Mouse (Mus musculus): Measurements from ENCODE around the gene Slc39a3.
"Not testable (repeated sequence)": the region's sequence is repeated elsewhere in the genome, so short reads cannot be mapped to it uniquely, and the experiment has no call there.

The Slc39a3 gene

DNA sequence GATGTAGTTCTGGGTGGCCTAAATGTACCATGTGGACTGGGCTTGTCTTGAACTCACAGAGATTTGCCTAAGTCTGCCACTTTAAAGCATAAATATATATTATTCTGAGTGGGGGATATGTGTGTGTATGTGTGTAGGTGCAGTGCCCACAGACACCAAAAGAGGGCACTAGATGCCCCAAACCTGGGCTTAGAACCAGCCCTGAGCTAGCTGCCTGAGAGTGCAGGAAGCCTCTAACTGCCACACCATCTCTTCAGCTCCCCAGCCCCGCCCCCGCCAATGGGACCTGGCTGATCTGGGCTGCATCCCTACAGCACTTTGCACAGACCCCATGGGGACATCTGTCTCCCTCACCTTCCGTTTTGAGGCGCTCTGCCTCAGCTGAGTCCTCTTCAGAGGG, 13.4 kb upstream of the Slc39a3 start:
- peak; percentile 67 for DNase-seq (ENCODE audit: low read depth, low spot score)

DNA sequence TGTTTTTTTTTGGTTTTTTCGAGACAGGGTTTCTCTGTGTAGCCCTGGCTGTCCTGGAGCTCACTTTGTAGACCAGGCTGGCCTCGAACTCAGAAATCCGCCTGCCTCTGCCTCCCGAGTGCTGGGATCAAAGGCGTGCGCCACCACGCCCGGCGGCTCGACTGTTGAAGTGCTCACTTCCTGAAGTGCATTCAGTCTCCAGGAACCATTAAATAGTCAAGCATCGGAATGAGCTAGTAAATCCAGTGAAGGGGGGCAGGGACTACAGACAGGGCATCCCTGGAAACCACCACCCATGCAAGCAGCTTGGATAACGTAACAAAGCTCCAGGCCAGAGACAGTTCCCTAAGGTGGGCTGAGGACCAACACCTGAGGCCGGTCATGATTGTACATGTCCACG, 8.0 kb upstream of the Slc39a3 start:
- not testable (repeated sequence) for DNase-seq (ENCODE audit: low read depth, low spot score)

DNA sequence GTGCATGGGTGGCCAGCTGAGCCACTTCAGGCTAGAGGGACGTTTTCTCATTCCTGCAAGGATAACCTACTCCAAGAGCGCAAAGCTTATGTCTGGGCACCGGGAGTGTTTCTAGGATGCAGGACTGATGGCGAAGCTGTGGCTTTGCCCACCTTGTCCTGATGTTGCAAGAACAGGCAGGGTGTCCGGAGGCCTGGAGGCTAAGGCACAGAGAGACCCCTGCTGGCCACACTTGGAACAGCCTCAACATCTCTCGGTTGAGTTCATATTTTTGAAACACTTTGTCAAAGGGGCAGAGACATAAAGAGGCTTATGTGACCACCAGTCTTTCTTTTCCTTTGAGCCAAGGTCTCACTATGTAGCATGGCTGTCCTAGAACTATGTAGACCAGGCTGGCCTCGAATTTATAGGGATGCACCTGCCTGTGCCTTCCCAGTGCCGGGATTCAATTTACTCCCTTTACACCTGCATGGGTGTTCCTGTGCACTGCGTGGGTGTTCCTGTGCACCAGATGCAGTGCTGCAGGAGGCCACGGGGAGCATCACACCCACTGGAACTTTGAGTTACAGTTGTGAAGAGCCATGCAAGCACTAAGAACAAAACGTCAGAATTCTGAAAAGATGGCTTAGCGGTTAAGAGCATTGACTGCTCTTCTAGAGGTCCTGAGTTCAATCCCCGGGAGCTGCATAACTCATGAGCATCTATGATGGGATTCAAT, 4.4 kb upstream of the Slc39a3 start:
- peak; percentile 80 for DNase-seq (ENCODE audit: low read depth, low spot score)

DNA sequence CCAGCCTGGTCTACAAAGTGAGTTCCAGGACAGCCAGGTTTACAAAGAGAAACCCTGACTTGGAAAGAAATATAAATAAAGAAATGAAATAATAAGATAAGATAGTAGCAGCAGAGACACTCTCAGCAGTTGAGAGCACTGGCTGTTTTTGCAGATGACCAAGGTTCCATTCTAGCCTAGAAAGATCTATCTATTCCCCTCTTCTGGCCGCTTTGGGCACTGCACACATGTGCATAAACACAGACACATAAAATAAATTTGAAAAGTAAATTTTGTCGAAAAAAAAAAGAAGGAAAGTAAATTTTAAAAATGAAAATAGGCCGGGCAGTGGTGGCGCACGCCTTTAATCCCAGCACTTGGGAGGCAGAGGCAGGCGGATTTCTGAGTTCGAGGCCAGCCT, 975 bp downstream of the Slc39a3 start:
- DNase-seq (ENCODE audit: low read depth, low spot score) = peak; percentile 73

DNA sequence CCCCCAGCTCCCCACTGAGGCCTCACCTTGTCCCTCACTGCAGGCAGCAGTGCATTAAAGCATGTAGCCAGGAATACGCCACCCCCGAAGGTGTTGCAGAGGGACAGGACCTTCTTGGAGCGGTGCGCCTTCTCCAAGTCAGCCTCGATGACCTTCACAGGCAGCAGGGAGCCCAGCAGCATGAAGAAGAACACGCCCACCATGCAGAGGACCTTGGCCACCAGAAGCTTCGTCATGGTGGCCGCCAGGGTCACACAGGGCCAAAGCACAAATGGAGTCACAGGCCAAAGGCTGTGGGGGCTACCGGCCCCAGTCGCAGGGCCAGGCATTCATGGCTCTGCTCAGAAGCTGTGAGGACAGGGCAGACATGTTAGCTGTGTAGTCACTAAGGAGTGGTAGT, 3.6 kb downstream of the Slc39a3 start:
- no peak for DNase-seq (ENCODE audit: low read depth, low spot score)

DNA sequence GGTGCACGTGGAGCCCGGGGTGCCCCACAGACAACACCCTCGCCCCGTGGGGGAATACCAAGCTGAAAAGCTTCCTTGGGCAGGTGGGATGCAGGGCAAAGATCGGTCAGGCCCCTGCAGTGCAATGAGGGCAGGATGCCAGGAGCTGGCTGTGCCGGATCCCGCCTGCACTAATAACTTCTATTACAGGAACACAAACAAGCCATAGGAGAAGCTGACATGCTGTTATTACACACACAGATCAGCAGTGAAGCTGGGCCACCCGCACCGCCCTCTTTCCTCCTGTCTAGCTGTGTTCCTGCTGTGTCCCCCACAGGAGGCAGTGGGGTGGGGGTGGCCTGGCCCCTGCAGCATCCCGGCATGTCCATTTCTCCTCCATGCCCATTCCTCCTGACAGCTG, 8.2 kb downstream of the Slc39a3 start:
- no peak for DNase-seq (ENCODE audit: low read depth, low spot score)

DNA sequence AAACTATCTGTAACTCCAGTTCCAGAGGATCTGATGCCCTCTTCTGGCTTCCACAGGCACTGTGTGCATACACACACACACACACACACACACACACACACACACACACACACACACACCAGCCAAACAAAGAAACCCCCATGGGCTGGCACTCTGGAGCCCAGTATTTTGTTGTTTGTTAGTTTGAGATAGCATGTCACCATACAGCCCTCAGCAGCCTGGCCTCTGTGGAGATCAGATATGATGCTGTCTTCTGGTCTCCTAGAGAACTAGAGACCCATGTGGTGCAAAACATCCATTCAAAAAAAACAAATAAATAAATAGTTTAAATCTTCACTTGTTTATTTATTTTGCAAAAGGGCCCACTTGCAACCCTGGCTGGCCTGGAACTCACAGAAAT, 9.0 kb downstream of the Slc39a3 start:
- DNase-seq (ENCODE audit: low read depth, low spot score) = no peak

DNA sequence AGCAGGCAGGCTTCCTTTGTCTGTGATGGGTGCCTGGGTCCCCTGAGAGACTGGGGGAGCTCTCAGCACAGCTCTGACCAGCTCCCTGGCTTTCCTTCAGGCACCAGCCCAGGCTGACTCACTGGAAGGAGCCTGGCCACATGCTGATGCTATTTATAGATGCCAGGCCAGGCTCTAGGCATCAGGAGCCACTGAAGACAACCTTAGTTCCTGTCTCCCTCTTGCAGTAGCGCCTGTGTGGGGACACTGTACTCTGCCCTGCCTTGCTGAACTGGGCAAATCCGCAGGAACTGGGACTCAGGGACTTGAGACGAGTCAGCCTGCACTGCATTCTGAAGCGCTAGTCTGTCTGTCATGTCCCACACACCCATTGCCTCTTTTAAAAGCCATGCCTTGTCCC, 9.9 kb downstream of the Slc39a3 start:
- DNase-seq (ENCODE audit: low read depth, low spot score) = peak; percentile 91

DNA sequence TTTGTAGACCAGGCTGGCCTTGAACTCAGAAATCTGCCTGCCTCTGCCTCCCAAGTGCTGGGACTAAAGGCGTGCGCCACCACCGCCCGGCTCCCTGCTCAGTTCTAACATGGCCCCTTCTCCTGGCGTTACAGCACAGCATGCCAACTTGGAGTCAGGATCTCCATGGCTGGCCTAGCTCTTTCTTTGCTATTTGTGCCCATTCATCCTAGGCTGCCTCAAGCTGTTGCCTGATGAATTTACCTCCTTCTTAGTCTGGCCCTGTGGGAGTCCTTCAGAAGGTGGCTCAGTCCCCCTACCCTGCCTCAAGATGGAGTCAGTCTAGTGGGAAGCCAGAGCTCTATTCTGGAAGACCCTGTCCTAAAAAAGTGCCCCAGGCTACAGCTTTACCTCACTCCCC, 10.4 kb downstream of the Slc39a3 start:
- no peak for DNase-seq (ENCODE audit: low read depth, low spot score)

DNA sequence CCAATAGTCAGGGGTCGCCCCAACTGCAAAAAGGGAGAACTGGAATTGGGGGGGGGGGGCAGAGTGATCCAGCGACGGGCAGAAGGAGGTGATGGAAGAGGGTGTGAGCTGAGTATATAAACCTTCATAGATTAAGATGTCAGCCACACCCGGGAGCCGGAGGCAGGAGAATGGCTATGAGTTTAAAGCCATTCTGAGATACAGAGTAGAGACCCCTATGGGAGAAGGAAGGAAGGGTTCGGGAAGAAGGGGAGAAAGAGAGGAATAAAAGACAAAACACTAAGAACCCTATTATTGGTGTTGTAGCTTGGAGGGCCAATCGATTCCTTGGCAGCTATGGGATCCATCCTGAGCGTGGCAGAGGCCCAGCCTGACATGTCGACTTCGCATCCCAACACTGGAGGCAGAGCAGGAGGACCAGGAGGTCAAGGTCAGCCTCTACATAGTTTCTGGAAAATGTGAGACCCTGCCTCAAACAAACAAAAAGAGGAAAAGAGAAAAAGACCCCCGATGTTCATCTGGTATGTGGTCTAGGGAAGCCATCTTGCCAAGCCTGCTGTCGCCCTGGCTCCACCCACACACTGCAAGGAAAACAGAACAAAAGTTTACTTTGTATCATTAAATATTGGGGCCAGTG, 11.5 kb downstream of the Slc39a3 start, which contains the start of gene Diras1:
TSS of gene Diras1 (minus strand) at position 24 of the 637 bp plus-strand sequence.
- DNase-seq (ENCODE audit: low read depth, low spot score) = no peak

DNA sequence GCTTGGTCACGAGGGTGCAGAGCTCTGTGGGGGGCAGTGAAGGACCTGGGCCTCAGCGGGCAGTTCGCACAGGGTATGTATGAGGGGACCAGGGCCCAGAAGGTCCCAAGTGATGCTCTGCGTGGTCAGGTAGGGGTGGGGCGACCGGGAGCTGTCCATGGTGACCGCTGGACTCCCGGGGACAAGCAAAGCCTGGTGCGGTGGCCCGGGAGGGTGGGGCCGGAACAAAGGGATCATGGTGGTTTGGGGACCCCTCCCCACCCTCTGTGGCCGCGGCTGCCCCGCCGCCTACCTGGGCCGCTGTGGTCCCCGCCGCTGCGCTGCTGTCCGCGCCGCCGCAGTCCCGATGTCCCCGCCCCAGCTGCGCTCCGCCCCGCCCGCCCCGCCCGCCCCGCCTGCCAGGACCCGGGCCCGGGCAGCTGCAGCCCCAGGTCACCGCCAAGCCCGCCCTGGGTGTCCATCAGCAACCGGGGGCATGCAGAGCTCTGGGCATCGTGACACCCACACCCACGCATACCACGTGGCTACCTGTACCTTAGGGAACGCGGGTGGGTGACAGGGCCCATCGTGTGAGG, 12.1 kb downstream of the Slc39a3 start:
- DNase-seq (ENCODE audit: low read depth, low spot score) = no peak

DNA sequence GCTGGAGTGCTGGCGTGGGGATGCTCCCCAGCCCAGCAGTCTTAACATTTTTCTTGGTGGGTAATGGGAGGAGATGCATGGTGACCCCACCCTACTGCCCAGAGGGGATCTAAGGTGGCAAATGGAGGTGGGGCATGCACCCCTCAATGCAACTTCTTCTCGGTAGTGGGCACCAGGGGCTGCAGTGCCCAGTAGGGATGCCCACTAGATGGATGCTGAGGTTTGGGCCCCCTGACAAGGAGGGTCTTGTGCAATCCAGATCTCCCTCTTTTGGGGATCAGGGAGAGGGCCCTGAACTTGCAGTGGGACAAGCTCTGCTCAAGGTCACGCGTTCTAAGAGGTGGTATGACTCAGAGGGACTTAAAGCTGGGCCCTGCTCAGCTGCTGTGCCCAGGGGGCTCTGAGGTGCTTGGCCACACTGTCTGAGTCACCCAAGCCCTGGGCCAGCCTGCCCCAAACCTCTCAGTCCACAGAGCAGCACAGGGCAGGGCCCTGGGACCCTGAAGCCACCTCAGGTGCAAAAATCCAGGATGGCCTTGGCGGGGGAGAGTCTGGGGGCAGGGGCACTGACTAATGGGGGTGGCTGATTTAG, 12.8 kb downstream of the Slc39a3 start:
- no peak for DNase-seq (ENCODE audit: low read depth, low spot score)

DNA sequence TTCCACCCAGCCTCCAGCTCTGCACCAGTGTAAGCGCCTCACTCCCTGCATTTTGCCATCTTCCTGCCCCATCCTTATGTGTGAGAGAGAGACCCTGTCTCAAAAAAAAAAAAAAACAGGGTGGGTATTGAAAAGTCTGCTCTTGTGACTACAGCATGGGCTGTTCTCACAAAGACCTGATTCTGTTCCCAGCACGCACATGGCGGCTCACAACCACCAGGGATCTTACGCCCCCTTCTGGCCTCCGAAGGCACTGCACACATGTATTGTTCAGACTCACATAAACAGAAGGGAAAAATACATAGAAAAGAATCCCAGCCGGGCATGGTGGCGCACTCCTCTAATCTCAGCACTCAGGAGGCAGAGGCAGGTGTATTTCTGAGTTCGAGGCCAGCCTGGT, 14.5 kb downstream of the Slc39a3 start:
- peak; percentile 39 for DNase-seq (ENCODE audit: low read depth, low spot score)

DNA sequence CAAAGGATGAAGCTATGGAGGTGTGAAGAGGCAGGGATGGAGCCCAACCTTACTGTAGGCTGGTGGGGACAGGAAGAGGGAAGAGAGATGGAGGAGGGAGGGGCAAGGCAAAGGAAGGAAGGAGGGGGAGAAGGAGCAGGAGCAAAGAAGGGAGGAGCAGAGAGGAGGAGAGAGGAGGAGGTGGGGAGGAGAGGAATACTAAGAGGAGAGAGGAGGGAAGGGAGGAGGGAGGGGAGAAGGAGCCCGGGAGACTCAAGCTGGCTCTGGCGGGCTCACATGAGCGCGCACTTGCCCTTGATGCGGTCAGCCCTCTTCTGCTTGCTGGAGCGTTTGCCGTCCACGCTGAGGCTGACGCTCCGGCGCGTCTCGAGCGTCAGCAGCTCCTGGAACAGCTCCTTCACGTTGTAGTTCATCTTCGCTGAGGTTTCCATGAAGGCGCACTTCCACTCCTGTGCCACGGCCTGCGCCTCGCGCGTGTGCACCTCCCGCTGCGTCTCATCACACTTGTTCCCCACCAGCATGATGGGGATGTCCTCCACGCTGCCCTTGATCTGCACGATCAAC, 15.6 kb downstream of the Slc39a3 start:
- no peak for DNase-seq (ENCODE audit: low read depth, low spot score)

DNA sequence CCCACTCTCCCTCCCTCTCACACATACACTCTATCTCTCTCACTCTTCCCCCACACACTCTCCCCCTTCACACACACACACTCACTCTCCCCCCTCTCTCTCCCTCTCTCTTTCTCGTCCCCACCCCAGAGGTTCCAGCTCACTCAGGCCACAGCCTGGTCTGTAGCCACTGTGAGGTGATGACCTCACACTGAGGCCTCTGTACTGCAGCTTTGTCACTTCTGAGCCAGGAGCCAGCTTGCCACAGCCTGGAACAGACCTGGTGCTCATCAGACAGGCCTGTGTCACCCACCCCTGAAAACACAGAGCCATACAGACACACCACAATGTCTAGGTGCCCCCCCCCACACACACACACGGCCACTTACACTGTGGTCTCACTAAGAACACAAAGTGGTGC, 17.0 kb downstream of the Slc39a3 start:
- DNase-seq (ENCODE audit: low read depth, low spot score) = no peak

DNA sequence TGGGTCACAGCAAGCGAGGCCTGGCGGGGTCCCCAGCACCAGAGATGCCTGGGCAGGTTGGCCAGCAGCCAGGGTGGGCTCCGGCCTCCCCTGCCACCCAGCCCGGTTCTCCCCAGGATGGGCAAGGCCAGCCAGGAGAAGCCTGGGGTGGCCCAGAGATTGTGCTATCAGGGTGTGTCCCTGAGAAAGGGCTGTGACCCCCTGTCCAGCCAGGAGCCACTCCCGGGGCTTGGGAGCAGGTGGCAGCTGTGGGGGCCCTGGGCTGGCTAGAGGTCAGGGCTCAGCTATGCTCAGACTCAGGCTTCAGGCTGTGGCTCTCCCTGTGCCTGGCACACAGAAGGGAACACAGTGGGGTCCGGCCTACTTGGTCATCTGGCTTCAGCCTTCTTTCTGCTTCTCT, 17.5 kb downstream of the Slc39a3 start:
- no peak for DNase-seq (ENCODE audit: low read depth, low spot score)

DNA sequence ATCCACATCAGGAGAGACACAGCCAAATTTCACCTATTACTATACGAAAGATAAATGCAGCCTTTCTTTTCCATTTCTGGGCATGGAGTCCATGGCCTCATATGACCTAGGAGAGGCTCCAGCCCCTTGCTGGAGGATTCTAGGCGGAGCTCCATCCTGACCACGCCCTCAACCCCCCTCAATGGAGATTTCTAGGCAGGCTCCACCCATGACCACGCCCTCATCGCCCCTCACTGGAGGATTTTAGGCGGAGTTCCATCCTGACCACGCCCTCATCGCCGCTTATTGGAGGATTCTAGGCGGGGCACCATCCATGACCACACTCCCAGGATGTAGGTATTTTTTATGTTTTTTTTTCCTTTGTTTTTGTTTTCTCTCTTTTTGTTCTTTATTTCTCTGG, 18.9 kb downstream of the Slc39a3 start:
- peak; percentile 30 for DNase-seq (ENCODE audit: low read depth, low spot score)

DNA sequence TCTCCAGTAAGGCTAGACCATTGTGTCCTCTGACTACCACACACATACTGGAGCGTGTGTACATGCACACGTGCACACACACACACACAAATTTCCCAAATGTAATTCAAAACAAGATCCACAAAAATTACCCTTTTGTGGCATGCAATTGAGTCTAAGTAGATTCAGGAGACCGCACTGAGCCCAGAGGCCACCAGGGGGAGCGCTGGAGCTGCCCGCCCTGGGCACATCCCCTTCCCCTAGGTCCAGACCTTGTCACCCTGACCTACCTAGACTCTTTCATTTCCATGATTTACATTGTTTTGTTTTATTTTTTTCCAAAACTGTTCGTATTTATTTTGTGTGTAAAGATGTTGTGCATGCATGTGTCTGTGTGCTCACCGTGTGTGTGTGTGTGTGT, 20.6 kb downstream of the Slc39a3 start:
- peak; percentile 64 for DNase-seq (ENCODE audit: low read depth, low spot score)

DNA sequence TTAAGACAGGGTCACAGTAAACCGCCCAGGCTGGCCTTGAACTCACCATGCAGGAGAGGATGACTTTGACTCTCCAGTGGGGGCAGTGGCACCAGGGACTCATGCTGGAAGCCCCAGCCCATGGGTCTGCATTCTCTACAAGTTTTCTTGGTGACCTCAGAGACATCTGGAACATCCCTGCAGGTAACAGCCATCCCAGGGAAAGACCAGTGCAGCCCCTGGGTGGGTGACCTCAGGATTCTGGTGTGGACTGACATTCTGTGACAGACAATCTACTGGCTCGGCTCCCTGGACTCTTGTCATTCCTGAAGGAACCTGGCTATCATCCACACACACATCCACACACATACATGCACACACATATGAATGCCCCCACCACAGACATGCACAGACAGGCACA, 21.6 kb downstream of the Slc39a3 start:
- no peak for DNase-seq (ENCODE audit: low read depth, low spot score)

DNA sequence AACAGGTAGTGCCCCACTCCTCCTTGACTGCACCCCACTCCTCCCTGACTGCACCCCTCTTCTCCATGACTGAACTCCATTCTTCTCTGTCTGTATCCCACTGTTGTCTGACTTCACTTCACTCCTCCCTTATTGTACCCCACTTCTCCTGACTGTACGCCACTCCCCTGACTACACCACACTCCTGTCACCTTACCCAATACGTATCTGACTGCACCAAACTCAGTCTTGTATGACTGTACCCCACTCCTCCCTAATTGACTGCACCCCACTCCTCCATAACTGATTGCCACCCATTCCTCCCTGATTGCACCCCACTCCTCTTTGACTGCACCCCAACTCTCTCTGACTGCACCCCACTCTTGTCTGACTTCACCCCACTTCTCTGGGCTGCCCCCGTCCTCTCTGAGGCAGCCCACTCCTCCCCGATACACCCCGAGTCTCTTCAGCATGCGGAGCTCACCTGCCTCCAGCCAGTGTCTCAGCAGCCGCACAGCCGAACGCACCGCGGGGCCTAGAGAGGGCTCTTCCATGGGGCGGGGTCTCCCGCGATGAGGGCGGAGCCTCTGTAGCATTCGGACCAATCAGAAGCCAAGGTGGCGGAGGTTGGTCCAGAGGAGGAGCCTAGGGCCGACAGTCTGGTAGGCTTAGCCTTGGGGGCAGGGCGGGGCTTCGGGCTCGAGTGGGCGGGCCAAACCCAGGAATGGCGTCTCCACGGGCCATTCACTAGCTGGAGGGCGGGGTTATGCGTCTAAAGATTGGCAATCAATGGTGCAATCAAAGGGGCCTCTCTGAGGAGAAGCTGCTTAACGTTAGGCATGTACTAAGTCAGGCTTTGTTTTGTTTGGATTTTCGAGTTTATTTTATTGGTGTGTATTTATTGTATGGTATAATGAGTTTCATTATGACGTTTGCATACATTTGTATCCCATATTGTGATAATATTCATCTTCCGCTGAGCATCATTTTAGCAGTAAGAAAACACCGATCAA, 22.5 kb downstream of the Slc39a3 start, which contains the start of gene Gng7:
TSS of gene Gng7 (minus strand) at position 553 of the 992 bp plus-strand sequence.
- DNase-seq (ENCODE audit: low read depth, low spot score) = peak; percentile 52

DNA sequence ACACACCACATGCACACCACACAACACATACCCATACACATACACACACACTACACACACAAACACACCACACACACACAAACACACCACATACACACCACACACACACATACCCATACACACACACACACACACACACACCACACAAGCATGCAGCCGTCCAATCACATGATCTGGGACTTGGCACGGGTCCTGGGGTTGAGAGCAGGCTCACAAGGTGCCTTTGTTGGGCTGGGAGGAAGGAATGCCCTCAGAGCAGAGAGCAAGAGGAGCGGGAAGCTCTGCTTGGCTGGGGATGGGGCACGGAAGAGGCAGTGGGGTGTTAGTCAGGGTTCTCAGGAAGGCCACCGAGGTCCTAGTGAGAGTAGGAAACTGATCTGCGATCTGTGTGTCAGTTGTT, 26.4 kb downstream of the Slc39a3 start:
- no peak for DNase-seq (ENCODE audit: low read depth, low spot score)
